Mouse (Mus musculus) CH12.LX (cell line): ENCODE measurements around the gene Abhd14a. TPM values are rescaled to one million over a fixed set of nuclear protein-coding genes. Genes with fewer than 3 reads are reported as not detected.

Experiments used
- DNase-seq: peaks from one replicate; pipeline ENCODE4 v3.0.0-alpha.2; 2013; ENCODE audit errors: extremely low read depth
- H3K27ac ChIP-seq: 2 replicates; pipeline ENCODE4 v1.5.1; 2012; ENCODE audit warnings: low read depth, mild to moderate bottlenecking, control low read depth, moderate library complexity; ENCODE audit not compliant: insufficient read depth
- H3K27me3 ChIP-seq: replicated peaks from 2 replicates; pipeline ENCODE3; 2012; ENCODE audit warnings: inconsistent platforms
- H3K36me3 ChIP-seq, 2 experiments: replicated peaks in 1 of 2; 2 replicates each; pipeline versions ENCODE3 to v1.6.1; 2012; ENCODE audit warnings: inconsistent platforms in 1 of 2, low read length in 1 of 2, mild to moderate bottlenecking in 1 of 2, mixed read lengths in 1 of 2, moderate library complexity in 1 of 2; ENCODE audit not compliant: control insufficient read depth in 1 of 2, insufficient read depth in 1 of 2
- H3K4me1 ChIP-seq, 2 experiments: 2 replicates each; pipeline ENCODE4 v1.6.1; 2012; ENCODE audit warnings: inconsistent platforms in 1 of 2, moderate library complexity in 1 of 2; ENCODE audit not compliant: insufficient read depth in 2 of 2, control insufficient read depth in 1 of 2
- H3K4me2 ChIP-seq: 2 replicates; pipeline ENCODE4 v1.6.1; 2012; ENCODE audit warnings: low read depth, mild to moderate bottlenecking, control low read depth; ENCODE audit not compliant: poor library complexity, insufficient read depth, severe bottlenecking
- H3K4me3 ChIP-seq, 3 experiments: fragments of 150-350 bp in 1 of 3; sonication (generic) in 1 of 3; replicated peaks in 1 of 3; 2 replicates each; pipeline versions ENCODE3 to v1.5.1; 2011 to 2012; ENCODE audit warnings: low read depth in 2 of 3, low read length in 2 of 3, mild to moderate bottlenecking in 2 of 3, moderate library complexity in 2 of 3, control low read depth in 1 of 3, improper control_type of control experiment in 1 of 3, inconsistent platforms in 1 of 3, mixed read lengths in 1 of 3; ENCODE audit not compliant: poor library complexity in 1 of 3
- H3K79me2 ChIP-seq: replicated peaks from 2 replicates; pipeline ENCODE4 v1.6.1; 2012; ENCODE audit warnings: mild to moderate bottlenecking, moderate library complexity; ENCODE audit not compliant: control insufficient read depth, poor library complexity, insufficient read depth, severe bottlenecking; ENCODE audit errors: extremely low read depth
- H3K9ac ChIP-seq: 2 replicates; pipeline ENCODE4 v1.6.1; 2012; ENCODE audit warnings: low read depth, mild to moderate bottlenecking, control low read depth, moderate library complexity; ENCODE audit not compliant: insufficient read depth
- H3K9me3 ChIP-seq: replicated peaks from 2 replicates; pipeline ENCODE3; 2012; ENCODE audit warnings: low read length, inconsistent platforms, mixed read lengths
- BHLHE40 ChIP-seq: IDR thresholded peaks from 2 replicates; pipeline ENCODE4 v1.6.1; 2011; ENCODE audit warnings: mild to moderate bottlenecking, low read depth, low read length, improper control_type of control experiment
- CHD2 ChIP-seq: IDR thresholded peaks from 2 replicates; pipeline ENCODE4 v1.6.1; 2011; ENCODE audit warnings: low read length, improper control_type of control experiment
- CTCF ChIP-seq, 2 experiments: IDR thresholded peaks in 1 of 2; conservative IDR thresholded peaks in 1 of 2; 2 replicates each; pipeline ENCODE4 v1.5.1; 2011 to 2012; ENCODE audit warnings: low read depth in 2 of 2, low read length in 2 of 2, improper control_type of control experiment in 1 of 2, inconsistent platforms in 1 of 2, mild to moderate bottlenecking in 1 of 2, moderate library complexity in 1 of 2
- E2F4 ChIP-seq: IDR thresholded peaks from 2 replicates; pipeline ENCODE4 v1.6.1; 2011; ENCODE audit warnings: low read depth, low read length, improper control_type of control experiment; ENCODE audit not compliant: insufficient replicate concordance
- ELF1 ChIP-seq: IDR thresholded peaks from 2 replicates; pipeline ENCODE4 v1.6.1; 2014; ENCODE audit warnings: low read depth, mild to moderate bottlenecking, inconsistent platforms, low read length, improper control_type of control experiment
- EP300 ChIP-seq: IDR thresholded peaks from 2 replicates; pipeline ENCODE4 v1.6.1; 2011; ENCODE audit warnings: low read length, improper control_type of control experiment
- ETS1 ChIP-seq: conservative IDR thresholded peaks from 2 replicates; pipeline ENCODE4 v1.6.1; 2012; ENCODE audit warnings: low read depth, mild to moderate bottlenecking, inconsistent platforms, low read length, improper control_type of control experiment, moderate library complexity
- GABPA ChIP-seq: IDR thresholded peaks from 2 replicates; pipeline ENCODE4 v1.6.1; 2012; ENCODE audit warnings: low read depth, low read length, improper control_type of control experiment, inconsistent platforms; ENCODE audit not compliant: insufficient replicate concordance
- HCFC1 ChIP-seq: IDR thresholded peaks from 2 replicates; pipeline ENCODE4 v1.6.1; 2012; ENCODE audit warnings: low read depth, mild to moderate bottlenecking, inconsistent platforms, low read length, improper control_type of control experiment
- IRF4 ChIP-seq: IDR thresholded peaks from 2 replicates; pipeline ENCODE4 v1.6.1; 2014; ENCODE audit warnings: low read depth, mild to moderate bottlenecking, inconsistent platforms, low read length, improper control_type of control experiment
- JUND ChIP-seq: conservative IDR thresholded peaks from 2 replicates; pipeline ENCODE4 v1.6.1; 2011; ENCODE audit warnings: low read depth, low read length, improper control_type of control experiment
- MAFK ChIP-seq: IDR thresholded peaks from 2 replicates; pipeline ENCODE4 v1.6.1; 2011; ENCODE audit warnings: low read length, improper control_type of control experiment; ENCODE audit not compliant: insufficient replicate concordance
- MAZ ChIP-seq: IDR thresholded peaks from 2 replicates; pipeline ENCODE4 v1.6.1; 2012; ENCODE audit warnings: low read depth, mild to moderate bottlenecking, inconsistent platforms, low read length, improper control_type of control experiment, moderate library complexity
- MYC ChIP-seq: IDR thresholded peaks from 2 replicates; pipeline ENCODE4 v1.6.1; 2011; ENCODE audit warnings: low read depth, mild to moderate bottlenecking, improper control_type of control experiment, low read length
- NELFE ChIP-seq: IDR thresholded peaks from 2 replicates; pipeline ENCODE4 v1.6.1; 2011; ENCODE audit warnings: low read depth, low read length, improper control_type of control experiment
- NRF1 ChIP-seq: IDR thresholded peaks from 2 replicates; pipeline ENCODE4 v1.6.1; 2014; ENCODE audit warnings: low read depth, mild to moderate bottlenecking, inconsistent platforms, low read length, improper control_type of control experiment, moderate library complexity
- PAX5 ChIP-seq: IDR thresholded peaks from 2 replicates; pipeline ENCODE4 v1.6.1; 2012; ENCODE audit warnings: low read length, inconsistent platforms, mixed read lengths
- POLR2A ChIP-seq: IDR thresholded peaks from 2 replicates; pipeline ENCODE4 v1.6.1; 2011; ENCODE audit warnings: low read depth, mild to moderate bottlenecking, improper control_type of control experiment, low read length
- RAD21 ChIP-seq: IDR thresholded peaks from 2 replicates; pipeline ENCODE4 v1.6.1; 2011; ENCODE audit warnings: low read depth, mild to moderate bottlenecking, low read length, improper control_type of control experiment, moderate library complexity
- RCOR1 ChIP-seq: conservative IDR thresholded peaks from 2 replicates; pipeline ENCODE4 v1.6.1; 2012; ENCODE audit warnings: low read depth, mild to moderate bottlenecking, inconsistent platforms, low read length, improper control_type of control experiment
- TCF12 ChIP-seq: IDR thresholded peaks from 2 replicates; pipeline ENCODE4 v1.6.1; 2014; ENCODE audit warnings: low read depth, mild to moderate bottlenecking, inconsistent platforms, low read length, improper control_type of control experiment
- USF1 ChIP-seq: IDR thresholded peaks from 2 replicates; pipeline ENCODE4 v1.6.1; 2014; ENCODE audit warnings: low read depth, mild to moderate bottlenecking, inconsistent platforms, low read length, improper control_type of control experiment
- USF2 ChIP-seq: conservative IDR thresholded peaks from 2 replicates; pipeline ENCODE4 v1.6.1; 2011; ENCODE audit warnings: low read depth, low read length, improper control_type of control experiment
- ZC3H11A ChIP-seq: IDR thresholded peaks from 2 replicates; pipeline ENCODE4 v1.6.1; 2012; ENCODE audit warnings: low read depth, mild to moderate bottlenecking, inconsistent platforms, low read length, improper control_type of control experiment
- ZMIZ1 ChIP-seq: IDR thresholded peaks from 2 replicates; pipeline ENCODE4 v1.6.1; 2012; ENCODE audit warnings: low read depth, mild to moderate bottlenecking, inconsistent platforms, low read length, improper control_type of control experiment
- ZNF384 ChIP-seq: IDR thresholded peaks from 2 replicates; pipeline ENCODE4 v1.6.1; 2012; ENCODE audit warnings: low read depth, low read length, improper control_type of control experiment, inconsistent platforms
- dilution Hi-C: fragments of 300-500 bp; cut with MboI; formaldehyde crosslinking; loops from 2 replicates; pipeline ENCODE4 v1.14.3; 2020; ENCODE audit warnings: low sequenced_read_pairs; ENCODE audit not compliant: extremely low pct_unique_long_range_greater_than_20kb, extremely low pct_ligation_motif_present
- in situ Hi-C: fragments of 300-500 bp; cut with MboI; formaldehyde crosslinking; loops from 3 replicates; pipeline ENCODE4 v1.14.3; 2019; ENCODE audit warnings: low sequenced_read_pairs, low pct_ligation_motif_present, low pct_unique_long_range_greater_than_20kb, mixed read lengths
- polyA plus RNA-seq: library from polyadenylated mRNA; unstranded; fragments of >175 nt; gene quantifications from 2 replicates; pipeline ENCODE4 v1.2.1, GENCODE M21; 2012; ENCODE audit warnings: low read depth; ENCODE audit not compliant: insufficient read length
- total RNA-seq, 2 experiments: library from RNA; depleted of rRNA; stranded (reverse); fragments of 300-350 nt in 1 of 2; fragments of >200 nt in 1 of 2; gene quantifications; 2 replicates each; pipeline ENCODE4 v1.2.3; 2012 to 2014

Abhd14a gene
- total and polyA plus RNA-seq, 3 experiments = 18.2 to 23.3 (median 20.4) TPM

DNA sequence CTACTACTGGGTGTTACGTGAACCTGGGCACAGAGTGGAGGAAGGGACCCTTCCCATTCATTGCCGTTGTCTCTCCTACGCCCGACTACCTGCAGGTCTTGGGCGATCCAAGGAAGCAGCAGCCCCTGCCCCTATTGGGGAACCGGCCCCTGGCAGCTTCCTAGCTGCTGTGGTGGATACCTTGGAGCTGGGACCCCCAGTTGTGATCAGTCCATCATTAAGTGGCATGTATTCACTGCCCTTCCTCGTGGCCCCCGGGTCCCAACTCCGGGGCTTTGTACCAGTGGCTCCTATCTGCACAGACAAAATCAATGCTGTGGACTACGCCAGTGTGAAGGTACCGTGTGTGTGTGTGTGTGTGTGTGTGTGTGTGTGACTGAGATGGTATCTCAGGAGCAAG lies 3.8 kb upstream of the Abhd14a start:
- DNase-seq = no peak
- no peaks in the 10 kb centered on the region for H3K9me3 ChIP-seq
- no peak overlapping the region for H3K4me2 ChIP-seq
- no peak overlapping the region for H3K27ac ChIP-seq
- no peaks in the 10 kb centered on the region for H3K79me2 ChIP-seq
- no peak overlapping the region for H3K4me3 ChIP-seq
- H3K36me3 ChIP-seq = peaks cover 0 to 27% of the 10 kb centered on the region in 2 experiments
- dilution Hi-C loops = no loop called here
- TF ChIP-seq GABPA (no peak), EP300 (no peak), NELFE (no peak), IRF4 (no peak), POLR2A (no peak), RCOR1 (no peak), ZC3H11A (no peak), HCFC1 (no peak), MAFK (no peak), ZNF384 (no peak), ETS1 (no peak), E2F4 (no peak), TCF12 (no peak), ELF1 (no peak)
- TF ChIP-seq, all 38 proteins: peak for 0
- Histone ChIP-seq H3K27me3 (no peaks in the 10 kb centered on the region), H3K4me1 (peaks cover 21 to 64% of the 10 kb centered on the region in 2 experiments), H3K9ac (no peak overlapping the region)
- in situ Hi-C loops = no loop called here

DNA sequence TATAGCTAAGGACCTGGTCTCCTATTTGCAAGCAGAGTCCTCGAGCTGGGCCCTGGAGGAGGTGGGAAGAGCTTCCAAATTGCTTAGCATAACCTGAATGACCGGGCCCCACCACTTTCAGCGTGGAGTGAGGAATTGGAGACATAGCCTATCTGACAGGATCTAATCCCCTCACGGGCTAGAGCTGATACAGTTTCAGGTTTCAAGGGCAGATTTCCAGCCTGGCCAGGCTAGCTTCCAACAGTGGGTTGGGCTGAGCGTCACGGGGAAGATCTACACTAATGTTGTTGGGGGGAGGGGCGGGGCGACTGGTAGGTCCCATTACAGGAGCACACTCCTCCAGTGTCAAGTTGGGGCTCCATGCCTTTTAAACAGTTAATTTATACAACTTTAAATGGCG lies 3.2 kb upstream of the Abhd14a start:
- TF ChIP-seq CHD2 (no peak), MAFK (no peak), ETS1 (no peak), EP300 (no peak), MYC (no peak), JUND (no peak), PAX5 (no peak), POLR2A (no peak), RAD21 (no peak), USF1 (no peak), ZMIZ1 (no peak), CTCF (conservative IDR thresholded peaks at IDR 0.05 in 1 of 2, IDR thresholded peaks at IDR 0.05 in 1 of 2; ENCODE audit: low read depth in 2 of 2, low read length in 2 of 2) (no peak), USF2 (no peak), HCFC1 (no peak), NRF1 (no peak), ZNF384 (no peak), NELFE (no peak), BHLHE40 (no peak), MAZ (no peak)
- H3K27me3 ChIP-seq = no peaks in the 10 kb centered on the region
- H3K4me3 ChIP-seq = no peak overlapping the region
- no peaks in the 10 kb centered on the region for H3K9me3 ChIP-seq
- in situ Hi-C loops = no loop called here
- dilution Hi-C loops = no loop called here
- H3K36me3 ChIP-seq = peaks cover 0 to 25% of the 10 kb centered on the region in 2 experiments
- H3K27ac ChIP-seq = no peak overlapping the region
- no peaks in the 10 kb centered on the region for H3K79me2 ChIP-seq
- peaks cover 19 to 59% of the 10 kb centered on the region in 2 experiments for H3K4me1 ChIP-seq
- H3K9ac ChIP-seq = no peak overlapping the region
- no peak for DNase-seq
- no peak overlapping the region for H3K4me2 ChIP-seq
